Mouse (Mus musculus): ENCODE data around the gene Drd4. TPM values are rescaled to one million over a fixed set of nuclear protein-coding genes. Genes with fewer than 3 reads are reported as not detected.

The Drd4 gene
- polyA plus RNA-seq, 1 experiment from 2014 or later: 1.6 TPM

GRCm38 (mm10) chr7:141337716-141338416 lies 46.1 kb downstream of the Drd4 start:
- ATAC-seq (ENCODE audit: insufficient number of reproducible peaks, insufficient read depth, low FRiP score, low TSS enrichment, low read depth): no peak
- H3K27me3 ChIP-seq: peaks cover 25% of the 10 kb centered on the region
- peaks cover 16% of the 10 kb centered on the region for H3K4me1 ChIP-seq (replicated peaks)
- H3K9me3 ChIP-seq: no peaks in the 10 kb centered on the region
- no peak overlapping the region for H3K27ac ChIP-seq
- H3K36me3 ChIP-seq: peaks cover 31% of the 10 kb centered on the region
- 74% methylated on average over 3 of the region's 3 CpGs for WGBS
- H3K4me3 ChIP-seq (replicated peaks): no peak overlapping the region
- no peak overlapping the region; the same call in 1 of the 2 replicates for H3K9ac ChIP-seq (replicated peaks)
- no peak overlapping the region; the same call in 1 of the 2 replicates for H3K4me2 ChIP-seq

GRCm38 (mm10) chr7:141338576-141339131 lies 46.8 kb downstream of the Drd4 start, which contains the start of gene Eps8l2:
TSS of gene Eps8l2 (plus strand) at chr7:141338880.
- peak within 1 kb of the TSS; percentile 53 for H3K9ac ChIP-seq (replicated peaks)
- peak within 1 kb of the TSS; percentile 62 for H3K4me2 ChIP-seq
- peaks cover 16% of the 10 kb centered on the region for H3K4me1 ChIP-seq (replicated peaks)
- peaks cover 23% of the 10 kb centered on the region for H3K36me3 ChIP-seq
- H3K27ac ChIP-seq: 0 out of 2 replicates have a peak within 1 kb of the TSS, but pooled peaks have one; percentile 4
- H3K9me3 ChIP-seq: no peaks in the 10 kb centered on the region
- peak; percentile 47; the same call in 1 of the 2 replicates for ATAC-seq (ENCODE audit: insufficient number of reproducible peaks, insufficient read depth, low FRiP score, low TSS enrichment, low read depth)
- peak within 1 kb of the TSS; percentile 30 for H3K4me3 ChIP-seq (replicated peaks)
- 3% methylated on average over 23 of the region's 23 CpGs for WGBS
- H3K27me3 ChIP-seq: peaks cover 25% of the 10 kb centered on the region

- peak overlapping the region; percentile 62 for H3K4me2 ChIP-seq
Measured at GRCm38 (mm10) chr7:141339215-141339920, 47.6 kb downstream of the Drd4 start.

GRCm38 (mm10) chr7:141340023-141340422 lies 48.2 kb downstream of the Drd4 start:
- 74% methylated on average over 7 of the region's 7 CpGs for WGBS
- H3K36me3 ChIP-seq: peaks cover 11% of the 10 kb centered on the region
- no peak overlapping the region for H3K27ac ChIP-seq
- no peak overlapping the region for H3K4me2 ChIP-seq
- ATAC-seq (ENCODE audit: insufficient number of reproducible peaks, insufficient read depth, low FRiP score, low TSS enrichment, low read depth): no peak
- H3K9ac ChIP-seq (replicated peaks): no peak overlapping the region; the same call in 1 of the 2 replicates
- no peak overlapping the region for H3K4me3 ChIP-seq (replicated peaks)
- no peaks in the 10 kb centered on the region for H3K9me3 ChIP-seq
- H3K4me1 ChIP-seq (replicated peaks): peaks cover 16% of the 10 kb centered on the region
- peaks cover 25% of the 10 kb centered on the region for H3K27me3 ChIP-seq

More at GRCm38 (mm10) chr7:141339215-141339920, 47.6 kb downstream of the Drd4 start:
- peak overlapping the region; percentile 30 for H3K4me3 ChIP-seq (replicated peaks)
- WGBS: 44% methylated on average over 20 of the region's 20 CpGs
- peaks cover 16% of the 10 kb centered on the region for H3K4me1 ChIP-seq (replicated peaks)
- H3K9me3 ChIP-seq: no peaks in the 10 kb centered on the region
- peaks cover 25% of the 10 kb centered on the region for H3K27me3 ChIP-seq
- H3K36me3 ChIP-seq: peaks cover 17% of the 10 kb centered on the region
- peak overlapping the region; percentile 53 for H3K9ac ChIP-seq (replicated peaks)
- H3K27ac ChIP-seq: no peak overlapping the region
- no peak for ATAC-seq (ENCODE audit: insufficient number of reproducible peaks, insufficient read depth, low FRiP score, low TSS enrichment, low read depth)

GRCm38 (mm10) chr7:141340476-141340875 lies 48.7 kb downstream of the Drd4 start:
- Histone ChIP-seq H3K9ac (replicated peaks) (no peak overlapping the region; the same call in 1 of the 2 replicates), H3K27me3 (peaks cover 25% of the 10 kb centered on the region), H3K4me3 (replicated peaks) (no peak overlapping the region), H3K4me1 (replicated peaks) (peaks cover 16% of the 10 kb centered on the region), H3K27ac (no peak overlapping the region), H3K36me3 (peaks cover 11% of the 10 kb centered on the region), H3K4me2 (no peak overlapping the region), H3K9me3 (no peaks in the 10 kb centered on the region)
- 89% methylated on average over 6 of the region's 6 CpGs for WGBS
- no peak for ATAC-seq (ENCODE audit: insufficient number of reproducible peaks, insufficient read depth, low FRiP score, low TSS enrichment, low read depth)

- Histone ChIP-seq H3K4me3 (replicated peaks) (no peak overlapping the region), H3K4me2 (no peak overlapping the region), H3K36me3 (no peaks in the 10 kb centered on the region), H3K27ac (no peak overlapping the region), H3K9me3 (no peaks in the 10 kb centered on the region), H3K27me3 (peaks cover 25% of the 10 kb centered on the region), H3K9ac (replicated peaks) (no peak overlapping the region; the same call in 1 of the 2 replicates), H3K4me1 (replicated peaks) (peaks cover 16% of the 10 kb centered on the region)
- 70% methylated on average over 10 of the region's 10 CpGs for WGBS
- no peak for ATAC-seq (ENCODE audit: insufficient number of reproducible peaks, insufficient read depth, low FRiP score, low TSS enrichment, low read depth)
Measured at GRCm38 (mm10) chr7:141341689-141342226, 50.0 kb downstream of the Drd4 start.

GRCm38 (mm10) chr7:141343230-141343629 lies 51.4 kb downstream of the Drd4 start:
- Histone ChIP-seq H3K9ac (replicated peaks) (no peak overlapping the region), H3K9me3 (no peaks in the 10 kb centered on the region), H3K4me1 (replicated peaks) (peaks cover 13% of the 10 kb centered on the region), H3K27me3 (peaks cover 15% of the 10 kb centered on the region), H3K27ac (no peak overlapping the region), H3K4me3 (replicated peaks) (no peak overlapping the region), H3K4me2 (no peak overlapping the region), H3K36me3 (no peaks in the 10 kb centered on the region)
- ATAC-seq (ENCODE audit: insufficient number of reproducible peaks, insufficient read depth, low FRiP score, low TSS enrichment, low read depth): no peak
- 84% methylated on average over 2 of the region's 2 CpGs for WGBS

GRCm38 (mm10) chr7:141343696-141344095 lies 51.9 kb downstream of the Drd4 start:
- Histone ChIP-seq H3K4me1 (replicated peaks) (peaks cover 8% of the 10 kb centered on the region), H3K9me3 (no peaks in the 10 kb centered on the region), H3K27ac (no peak overlapping the region), H3K4me2 (no peak overlapping the region), H3K9ac (replicated peaks) (no peak overlapping the region), H3K27me3 (peaks cover 10% of the 10 kb centered on the region), H3K36me3 (no peaks in the 10 kb centered on the region), H3K4me3 (replicated peaks) (no peak overlapping the region)
- ATAC-seq (ENCODE audit: insufficient number of reproducible peaks, insufficient read depth, low FRiP score, low TSS enrichment, low read depth): no peak
- WGBS: 72% methylated on average over 7 of the region's 7 CpGs

- Histone ChIP-seq H3K27me3 (no peaks in the 10 kb centered on the region; the same call in 1 of the 2 replicates), H3K4me3 (replicated peaks) (no peak overlapping the region), H3K36me3 (no peaks in the 10 kb centered on the region), H3K27ac (no peak overlapping the region), H3K9me3 (no peaks in the 10 kb centered on the region), H3K4me2 (no peak overlapping the region), H3K9ac (replicated peaks) (no peak overlapping the region), H3K4me1 (replicated peaks) (no peaks in the 10 kb centered on the region)
- WGBS: 87% methylated on average over 5 of the region's 5 CpGs
- no peak for ATAC-seq (ENCODE audit: insufficient number of reproducible peaks, insufficient read depth, low FRiP score, low TSS enrichment, low read depth)
Measured at GRCm38 (mm10) chr7:141344787-141345186, 53.0 kb downstream of the Drd4 start.
